Mouse (Mus musculus) myocyte (in vitro differentiated cells): ENCODE data around the gene Plppr5. TPM values are rescaled to one million over a fixed set of nuclear protein-coding genes. Genes with fewer than 3 reads are reported as not detected.

Experiments
- H3K27me3 ChIP-seq: one replicate; pipeline ENCODE4 v1.6.1; 2011; ENCODE audit not compliant: control insufficient read depth, insufficient read depth, insufficient read length
- H3K36me3 ChIP-seq: one replicate; pipeline ENCODE4 v1.6.1; 2011; ENCODE audit not compliant: control insufficient read depth, insufficient read depth
- H3K4me2 ChIP-seq: one replicate; pipeline ENCODE4 v1.6.1; 2011; ENCODE audit warnings: low read depth, control low read depth
- H3K4me3 ChIP-seq: one replicate; pipeline ENCODE4 v1.5.1; 2011; ENCODE audit warnings: mild to moderate bottlenecking, control low read depth, moderate library complexity
- H3K79me2 ChIP-seq: one replicate; pipeline ENCODE4 v1.6.1; 2011; ENCODE audit not compliant: control insufficient read depth, insufficient read depth
- H3ac ChIP-seq: one replicate; pipeline ENCODE4 v1.6.1; 2011; ENCODE audit not compliant: control insufficient read depth, insufficient read length
- CEBPB ChIP-seq: IDR thresholded peaks from 2 replicates; pipeline ENCODE4 v1.6.1; 2011; ENCODE audit warnings: mild to moderate bottlenecking, moderate library complexity; ENCODE audit not compliant: poor library complexity, insufficient read depth, severe bottlenecking
- E2F4 ChIP-seq: IDR thresholded peaks from one replicate; pipeline ENCODE4 v1.6.1; 2011; ENCODE audit warnings: mild to moderate bottlenecking, control low read depth, moderate library complexity; ENCODE audit not compliant: insufficient read depth
- MAX ChIP-seq: IDR thresholded peaks from one replicate; pipeline ENCODE4 v1.6.1; 2011; ENCODE audit warnings: low read depth, mild to moderate bottlenecking, control low read depth
- MYOD1 ChIP-seq, 3 experiments: IDR thresholded peaks; one replicate each; pipeline ENCODE4 v1.6.1; 2011; ENCODE audit warnings: control low read depth in 2 of 3, low read depth in 2 of 3, mild to moderate bottlenecking in 2 of 3, moderate library complexity in 1 of 3; ENCODE audit not compliant: insufficient read length in 2 of 3, control insufficient read depth in 1 of 3
- MYOG ChIP-seq, 3 experiments: IDR thresholded peaks; one replicate each; pipeline ENCODE4 v1.6.1; 2011; ENCODE audit warnings: control low read depth in 2 of 3, low read depth in 2 of 3, mild to moderate bottlenecking in 2 of 3; ENCODE audit not compliant: insufficient read length in 2 of 3, control insufficient read depth in 1 of 3, insufficient read depth in 1 of 3
- POLR2A ChIP-seq: IDR thresholded peaks from one replicate; pipeline ENCODE4 v1.6.1; 2011; ENCODE audit warnings: low read depth, mild to moderate bottlenecking, control low read depth, moderate library complexity; ENCODE audit not compliant: insufficient read length
- POLR2AphosphoS2 ChIP-seq: IDR thresholded peaks from one replicate; pipeline ENCODE4 v1.6.1; 2011; ENCODE audit warnings: low read depth, control low read depth; ENCODE audit not compliant: insufficient read length
- REST ChIP-seq: IDR thresholded peaks from one replicate; pipeline ENCODE4 v1.6.1; 2011; ENCODE audit warnings: mild to moderate bottlenecking, control low read depth, moderate library complexity; ENCODE audit not compliant: insufficient read depth, insufficient read length
- SRF ChIP-seq: IDR thresholded peaks from one replicate; pipeline ENCODE4 v1.6.1; 2011; ENCODE audit warnings: low read depth; ENCODE audit not compliant: control insufficient read depth, insufficient read length
- TCF12 ChIP-seq: IDR thresholded peaks from one replicate; pipeline ENCODE4 v1.6.1; 2011; ENCODE audit warnings: mild to moderate bottlenecking, control low read depth; ENCODE audit not compliant: poor library complexity, insufficient read depth, severe bottlenecking
- TCF3 ChIP-seq: IDR thresholded peaks from one replicate; pipeline ENCODE4 v1.6.1; 2011; ENCODE audit warnings: low read depth, control low read depth; ENCODE audit not compliant: insufficient read length
- USF1 ChIP-seq: IDR thresholded peaks from one replicate; pipeline ENCODE4 v1.6.1; 2011; ENCODE audit warnings: low read depth, mild to moderate bottlenecking, control low read depth, moderate library complexity
- polyA plus RNA-seq: library from polyadenylated mRNA; unstranded; fragments of >200 nt; fragmentation: generic; extraction: Trizol; gene quantifications from one replicate; pipeline ENCODE4 v1.2.1, GENCODE M21; 2012; ENCODE audit warnings: missing spikeins

Plppr5 gene
- polyA plus RNA-seq, 1 experiment, result not detected

DNA sequence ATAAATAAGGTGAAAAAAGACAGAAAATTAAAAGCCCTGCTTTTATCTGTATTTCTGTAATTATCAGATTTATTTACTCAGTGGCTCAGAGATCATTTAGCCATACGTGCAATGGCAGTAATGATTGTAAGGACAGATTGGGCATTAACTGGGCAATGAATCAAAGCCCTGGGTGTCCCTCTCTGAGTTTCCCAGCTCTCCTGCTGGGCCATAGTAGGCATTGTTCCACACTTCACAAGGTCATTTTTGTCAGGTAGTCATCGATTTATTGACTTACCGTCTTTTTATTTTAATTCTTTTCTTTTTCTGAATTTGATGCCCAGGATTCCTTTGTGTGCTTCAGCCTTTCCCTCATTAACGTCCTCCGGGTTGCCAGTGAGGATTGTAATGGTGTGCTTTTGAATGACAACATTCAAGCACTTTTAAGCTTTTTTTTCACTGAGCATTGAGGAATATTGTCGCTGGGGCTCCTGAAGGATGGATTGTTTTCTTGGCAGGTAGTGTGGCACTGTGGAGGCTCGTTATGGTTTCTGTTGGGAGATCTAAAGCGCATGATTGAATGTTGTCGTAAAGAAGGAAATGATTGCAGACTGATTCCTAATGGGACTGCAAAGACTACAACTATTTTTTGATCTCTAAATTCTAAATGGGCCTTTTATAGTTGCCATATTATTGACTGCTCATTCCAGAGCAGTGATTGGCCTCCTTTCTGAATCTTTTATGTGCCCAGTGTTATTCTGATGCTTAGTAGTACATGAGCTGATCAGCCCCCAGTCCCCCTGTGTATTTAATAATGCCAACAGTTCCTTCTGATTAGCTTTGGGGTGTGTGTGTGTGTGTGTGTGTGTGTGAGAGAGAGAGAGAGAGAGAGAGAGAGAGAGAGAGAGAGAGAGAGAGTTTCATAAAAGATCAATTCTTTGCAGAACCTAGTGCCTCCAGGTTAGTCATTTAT, 154.8 kb downstream of the Plppr5 start:
- Histone ChIP-seq H3K4me3 (no peak overlapping the region), H3K27me3 (no peaks in the 10 kb centered on the region), H3K79me2 (no peaks in the 10 kb centered on the region), H3K4me2 (no peak overlapping the region), H3K36me3 (no peaks in the 10 kb centered on the region), H3ac (no peak overlapping the region)
- no peak for TF ChIP-seq MYOD1 (IDR thresholded peaks at IDR 0.05; ENCODE audit: control insufficient read depth in 1 of 3, insufficient read length in 2 of 3, low read depth in 2 of 3)

DNA sequence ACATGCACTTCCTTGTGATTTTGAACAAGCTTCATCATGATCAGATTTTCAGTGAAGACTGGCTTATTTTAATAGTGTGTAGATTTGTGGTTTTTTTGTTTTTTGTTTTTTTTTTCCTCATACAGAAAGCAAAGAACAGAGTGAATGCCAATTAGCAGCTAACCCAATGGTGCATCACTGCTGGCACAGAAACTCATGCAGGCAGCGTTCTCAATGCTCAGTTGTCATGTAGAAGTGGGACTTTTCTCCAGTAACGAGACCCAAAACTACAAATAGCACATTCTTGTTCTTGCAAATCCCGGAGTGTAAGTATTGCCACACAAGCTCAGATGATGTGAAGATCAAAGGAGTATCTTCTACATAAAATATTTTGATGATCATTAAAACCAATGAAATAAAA, 156.9 kb downstream of the Plppr5 start:
- Histone ChIP-seq H3K36me3 (no peaks in the 10 kb centered on the region), H3ac (no peak overlapping the region), H3K4me2 (no peak overlapping the region), H3K4me3 (no peak overlapping the region), H3K79me2 (no peaks in the 10 kb centered on the region), H3K27me3 (no peaks in the 10 kb centered on the region)
- TF ChIP-seq TCF3, result no peak
- TF ChIP-seq POLR2AphosphoS2, result no peak
- no peak for TF ChIP-seq POLR2A
- no peak for TF ChIP-seq MAX
- no peak for TF ChIP-seq REST
- TF ChIP-seq CEBPB, result no peak
- TF ChIP-seq USF1, result no peak
- no peak for TF ChIP-seq TCF12
- TF ChIP-seq MYOD1 (IDR thresholded peaks at IDR 0.05; ENCODE audit: control insufficient read depth in 1 of 3, insufficient read length in 2 of 3, low read depth in 2 of 3), result no peak
- no peak for TF ChIP-seq MYOG (IDR thresholded peaks at IDR 0.05; ENCODE audit: control insufficient read depth in 1 of 3, insufficient read depth in 1 of 3, insufficient read length in 2 of 3, low read depth in 2 of 3)
- no peak for TF ChIP-seq E2F4
- TF ChIP-seq SRF, result no peak

GRCm38 (mm10) chr3:117732661-117733060, 158.0 kb downstream of the Plppr5 start:
- no peaks in the 10 kb centered on the region for H3K36me3 ChIP-seq
- no peak overlapping the region for H3K4me3 ChIP-seq
- no peak for TF ChIP-seq POLR2AphosphoS2
- no peaks in the 10 kb centered on the region for H3K79me2 ChIP-seq
- H3K27me3 ChIP-seq, result no peaks in the 10 kb centered on the region
- no peak overlapping the region for H3ac ChIP-seq
- no peak overlapping the region for H3K4me2 ChIP-seq

Other genes starting within 250 kb of the Plppr5 start
- gene Plppr4, start 214.0 kb upstream of the Plppr5 start, polyA plus RNA-seq, result not detected